Mouse (Mus musculus) lung, adult 2 months (tissue): Measurements from ENCODE around the gene Wrap73.

Source experiments
- CTCF ChIP-seq: fragments of 200-500 bp; IDR thresholded peaks from 2 replicates; pipeline ENCODE4 v1.5.1; 2011; ENCODE audit warnings: mild to moderate bottlenecking, low read length, control low read depth; ENCODE audit not compliant: insufficient read depth
- POLR2A ChIP-seq: fragments of 200-500 bp; IDR thresholded peaks from 2 replicates; pipeline ENCODE4 v1.6.1; 2011; ENCODE audit warnings: low read depth, mild to moderate bottlenecking, control low read depth, low read length, borderline replicate concordance; ENCODE audit errors: extremely low read depth

GRCm38 (mm10) chr4:154129950-154130349 lies 12.2 kb upstream of the Wrap73 start:
- TF ChIP-seq POLR2A (no peak), CTCF (no peak)
